Mouse (Mus musculus): ENCODE measurements around the gene Golga5.

GRCm38 (mm10) chr12:102419544-102419943 is 49.4 kb upstream of the Golga5 start:
- no peak for TF ChIP-seq POLR2A (IDR thresholded peaks at IDR 0.05; ENCODE audit: borderline replicate concordance, insufficient read depth, low read length)
- TF ChIP-seq CTCF (IDR thresholded peaks at IDR 0.05; ENCODE audit: borderline replicate concordance, insufficient read depth, low read depth, low read length): no peak

All from cerebellum, adult 2 months (tissue).